Mouse (Mus musculus) spleen, adult 2 months (tissue): ENCODE measurements around the gene Atp5d. TPM values are rescaled to one million over a fixed set of nuclear protein-coding genes. Genes with fewer than 3 reads are reported as not detected.

ENCODE experiments used
- DNase-seq, 2 experiments: peaks; one replicate each; pipeline versions ENCODE4 v3.0.0 to v3.0.0-alpha.2; 2012 to 2021; ENCODE audit warnings: low spot score in 2 of 2, low read depth in 1 of 2
- H3K27ac ChIP-seq: fragments of 200-500 bp; 2 replicates; pipeline ENCODE4 v1.5.1; 2012; ENCODE audit warnings: low read length, inconsistent platforms; ENCODE audit not compliant: insufficient read depth
- H3K27me3 ChIP-seq: fragments of 200-500 bp; 2 replicates; pipeline ENCODE4 v1.6.1; 2012; ENCODE audit warnings: mild to moderate bottlenecking, moderate library complexity, low read length, inconsistent platforms; ENCODE audit not compliant: control insufficient read depth, insufficient read depth
- H3K36me3 ChIP-seq: fragments of 200-500 bp; 2 replicates; pipeline ENCODE4 v1.6.1; 2012; ENCODE audit warnings: mild to moderate bottlenecking, low read length, inconsistent platforms; ENCODE audit not compliant: control insufficient read depth, insufficient read depth
- H3K4me1 ChIP-seq: fragments of 200-500 bp; 2 replicates; pipeline ENCODE4 v1.6.1; 2011; ENCODE audit warnings: inconsistent platforms; ENCODE audit not compliant: control insufficient read depth, insufficient read depth, insufficient read length
- H3K4me3 ChIP-seq: fragments of 200-500 bp; 2 replicates; pipeline ENCODE4 v1.5.1; 2011; ENCODE audit warnings: mild to moderate bottlenecking, inconsistent platforms; ENCODE audit not compliant: insufficient read depth, insufficient read length; ENCODE audit errors: extremely low read depth
- CTCF ChIP-seq: fragments of 200-500 bp; IDR thresholded peaks from 2 replicates; pipeline ENCODE4 v1.5.1; 2011; ENCODE audit warnings: mild to moderate bottlenecking, inconsistent platforms; ENCODE audit not compliant: insufficient read depth, insufficient read length, insufficient replicate concordance; ENCODE audit errors: extremely low read depth
- POLR2A ChIP-seq: fragments of 200-500 bp; IDR thresholded peaks from 2 replicates; pipeline ENCODE4 v1.6.1; 2011; ENCODE audit warnings: low read depth, low read length, inconsistent platforms
- WGBS: fragments of 180-500 bp; shearing (Covaris S2); methylation state at CpG from one replicate; pipeline ENCODE4 v1.1.7; 2018; 5-methylcytosine and 5-hydroxymethylcytosine counted together
- polyA plus RNA-seq: library from polyadenylated mRNA; depleted of rRNA; stranded (reverse); fragments of >200 nt; gene quantifications from 2 replicates; pipeline ENCODE4 v1.2.3, GENCODE M21; 2012; rRNA removed

Atp5d gene
- 592 and 782 TPM in 2 replicates for polyA plus RNA-seq

DNA sequence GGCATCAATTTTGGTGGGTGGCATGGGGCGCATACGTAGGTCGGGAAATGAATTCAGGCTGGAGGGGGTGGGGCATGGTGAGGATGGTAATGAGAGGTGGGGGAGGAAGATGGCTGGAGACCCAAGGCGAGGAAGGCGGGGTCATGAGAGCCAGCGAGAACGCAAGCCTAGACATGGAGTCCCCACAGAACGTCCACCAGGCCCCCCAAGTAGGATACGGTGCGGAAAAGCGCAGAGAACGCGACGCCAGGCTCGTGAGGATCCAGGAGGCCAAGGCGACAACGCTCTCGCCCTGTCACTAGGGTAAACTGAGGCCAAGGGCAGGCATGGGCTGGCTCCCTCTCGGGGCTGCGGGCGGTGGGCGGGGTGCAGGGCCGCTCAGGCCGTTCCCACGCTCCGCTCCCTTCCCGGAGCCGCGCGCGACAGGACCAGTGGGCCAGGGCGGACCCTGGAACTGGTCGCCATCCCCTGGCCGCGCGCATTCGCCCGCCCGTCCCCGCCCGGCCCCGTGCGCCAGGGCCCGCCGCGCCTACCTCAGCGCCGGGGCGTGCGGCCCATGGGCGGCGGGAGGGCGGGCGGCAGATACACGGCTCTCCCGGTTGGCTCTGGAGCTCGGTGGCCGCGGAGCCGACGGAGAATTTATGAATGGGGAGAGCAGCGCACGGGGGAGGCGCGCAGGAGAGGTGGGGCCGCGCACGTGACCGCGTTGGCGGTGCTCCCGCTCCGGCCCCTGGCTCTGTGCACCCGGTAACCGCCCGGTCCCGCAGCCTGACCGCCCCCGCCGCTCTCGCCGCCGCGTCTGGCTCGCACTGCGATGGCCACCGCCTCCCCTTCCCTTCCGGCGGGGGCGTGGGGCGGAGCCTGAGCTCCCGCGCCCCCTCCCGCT, at the start of gene Atp5d:
Gene Atp5d (plus strand): TSS at position 80 of the 886 bp plus-strand sequence.
- H3K36me3 ChIP-seq = peaks cover 1% of the 10 kb centered on the region; the same call in 1 of the 2 replicates
- no peak within 1 kb of the TSS; the same call in 1 of the 2 replicates for H3K27ac ChIP-seq
- H3K4me3 ChIP-seq = peak within 1 kb of the TSS; percentile 58
- peaks cover 19% of the 10 kb centered on the region for H3K4me1 ChIP-seq
- TF ChIP-seq CTCF (no peak), POLR2A (no peak)
- WGBS = under 1% methylated on average over 67 of the region's 94 CpGs
- H3K27me3 ChIP-seq = peaks cover 10% of the 10 kb centered on the region; the same call in 1 of the 2 replicates
- no peak for DNase-seq

DNA sequence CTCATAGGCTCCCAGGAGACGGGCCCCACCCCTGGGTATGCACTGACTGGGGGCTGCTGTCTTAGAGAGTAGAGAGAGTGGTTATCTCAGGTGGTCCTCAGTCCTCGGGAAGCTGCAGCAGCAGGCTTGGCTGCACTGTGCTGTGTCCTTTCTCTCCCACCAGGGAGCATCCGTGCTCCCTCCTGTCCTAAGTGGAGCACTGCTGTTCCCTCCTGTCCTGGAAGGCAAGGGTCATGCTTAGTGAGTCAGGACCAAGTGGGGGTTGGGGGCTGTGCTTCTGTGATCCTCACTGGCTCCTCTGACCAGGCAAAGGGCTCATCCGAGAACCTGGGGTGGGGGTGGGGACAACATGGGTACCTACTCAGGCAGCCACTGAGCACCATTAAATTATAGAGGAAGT, 49.3 kb upstream of the Atp5d start:
- DNase-seq = no peak
- Histone ChIP-seq H3K27me3 (no peaks in the 10 kb centered on the region), H3K4me1 (peaks cover 14% of the 10 kb centered on the region; the same call in 1 of the 2 replicates), H3K36me3 (peaks cover 15% of the 10 kb centered on the region), H3K4me3 (no peak overlapping the region), H3K27ac (no peak overlapping the region)
- 91% methylated on average over 4 of the region's 4 CpGs for WGBS
- no peak for TF ChIP-seq CTCF
- no peak for TF ChIP-seq POLR2A

DNA sequence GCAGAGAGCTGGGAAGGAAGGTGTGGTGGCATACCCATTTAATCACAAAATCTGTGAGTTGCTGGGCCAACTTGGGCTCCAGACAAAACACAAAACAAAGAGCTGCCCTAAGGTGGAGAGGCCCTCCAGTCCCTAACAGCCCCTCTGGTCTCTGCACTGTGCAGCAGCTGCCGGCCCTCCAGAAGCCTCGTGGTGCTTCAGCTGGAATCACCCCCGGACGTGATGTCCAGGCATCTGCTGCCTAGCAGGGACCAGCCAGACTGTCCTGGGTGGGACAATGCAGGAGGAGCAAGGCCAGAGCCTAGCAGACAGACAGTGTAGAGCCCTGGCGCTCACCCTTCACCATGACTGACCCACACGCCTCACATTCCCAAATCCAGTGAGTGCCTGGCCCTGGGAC, 46.9 kb upstream of the Atp5d start:
- no peak for DNase-seq
- Histone ChIP-seq H3K27me3 (no peaks in the 10 kb centered on the region), H3K4me3 (no peak overlapping the region), H3K36me3 (peaks cover 2% of the 10 kb centered on the region; the same call in 1 of the 2 replicates), H3K27ac (no peak overlapping the region), H3K4me1 (peaks cover 18% of the 10 kb centered on the region; the same call in 1 of the 2 replicates)
- TF ChIP-seq POLR2A = no peak
- no peak for TF ChIP-seq CTCF
- 88% methylated on average over 6 of the region's 6 CpGs for WGBS

DNA sequence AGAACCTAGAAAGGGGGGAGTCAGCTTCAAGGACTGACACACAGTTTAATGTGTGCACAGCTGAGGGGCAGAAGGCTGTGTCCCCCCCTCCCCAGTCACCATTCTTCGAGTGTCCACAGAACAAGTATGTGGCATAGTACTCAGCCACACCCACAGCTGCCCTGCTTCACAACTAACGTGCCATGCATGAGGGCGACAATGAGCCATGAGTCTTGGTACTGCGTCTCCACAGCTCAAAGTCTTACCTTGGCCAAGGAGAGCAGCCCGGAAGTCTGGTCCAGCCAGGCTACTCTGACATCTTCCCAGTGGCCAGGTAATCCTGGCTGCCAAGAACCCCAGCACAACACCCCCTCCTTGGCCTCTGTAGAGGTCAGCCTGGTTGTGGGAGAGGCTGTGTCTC, 45.7 kb upstream of the Atp5d start:
- Histone ChIP-seq H3K27ac (no peak overlapping the region), H3K36me3 (peaks cover 2% of the 10 kb centered on the region; the same call in 1 of the 2 replicates), H3K27me3 (no peaks in the 10 kb centered on the region), H3K4me3 (no peak overlapping the region), H3K4me1 (peaks cover 7% of the 10 kb centered on the region; the same call in 1 of the 2 replicates)
- TF ChIP-seq POLR2A (no peak), CTCF (no peak)
- WGBS = 88% methylated on average over 5 of the region's 5 CpGs
- no peak for DNase-seq

DNA sequence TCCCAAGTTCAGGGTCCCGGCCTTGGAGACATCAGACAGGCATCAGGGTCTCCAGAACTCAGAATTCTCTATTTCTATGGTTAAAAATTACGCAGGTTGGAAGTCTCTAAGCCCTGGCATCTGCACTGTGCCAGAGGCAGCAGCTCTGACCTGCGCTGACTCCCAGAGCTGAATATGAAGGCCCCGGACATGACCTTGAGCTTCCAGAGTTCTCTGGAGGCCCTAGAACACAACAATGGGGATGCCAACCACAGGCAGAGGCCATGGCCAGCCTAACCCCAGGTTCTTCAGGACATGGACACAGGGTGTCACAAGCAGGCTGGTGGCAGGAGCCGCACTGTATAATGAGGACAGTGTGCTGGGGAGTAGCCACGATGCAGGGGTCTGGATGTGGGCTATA, 44.3 kb upstream of the Atp5d start:
- Histone ChIP-seq H3K27ac (no peak overlapping the region), H3K4me3 (no peak overlapping the region), H3K36me3 (peaks cover 2% of the 10 kb centered on the region; the same call in 1 of the 2 replicates), H3K4me1 (peaks cover 7% of the 10 kb centered on the region; the same call in 1 of the 2 replicates), H3K27me3 (no peaks in the 10 kb centered on the region)
- DNase-seq = no peak
- 96% methylated on average over 6 of the region's 6 CpGs for WGBS
- no peak for TF ChIP-seq POLR2A
- TF ChIP-seq CTCF = no peak

- 89% methylated on average over 3 of the region's 3 CpGs for WGBS
- Histone ChIP-seq H3K4me1 (peaks cover 7% of the 10 kb centered on the region; the same call in 1 of the 2 replicates), H3K36me3 (peaks cover 2% of the 10 kb centered on the region; the same call in 1 of the 2 replicates), H3K27ac (no peak overlapping the region), H3K27me3 (no peaks in the 10 kb centered on the region), H3K4me3 (no peak overlapping the region)
- no peak for DNase-seq
- TF ChIP-seq POLR2A (no peak), CTCF (no peak)
Measured at GRCm38 (mm10) chr10:80094684-80095083, 43.7 kb upstream of the Atp5d start.
